Mouse (Mus musculus) CD4-positive helper T cell, adult 2 months (primary cell): ENCODE measurements around the gene Brd3.
"Not testable (repeated sequence)": the region's sequence is repeated elsewhere in the genome, so short reads cannot be mapped to it uniquely, and the experiment has no call there.

Experiments used
- DNase-seq: peaks from one replicate; pipeline ENCODE4 v3.0.0-alpha.2; 2012; ENCODE audit warnings: low read depth, missing footprints, low spot score

The Brd3 gene

GRCm38 (mm10) chr2:27512909-27513308 is 5.4 kb upstream of the Brd3 start:
- DNase-seq = no peak

- no peak for DNase-seq
Measured at GRCm38 (mm10) chr2:27510706-27511105, 3.2 kb upstream of the Brd3 start.

GRCm38 (mm10) chr2:27506658-27507057 is 804 bp downstream of the Brd3 start:
- DNase-seq = not testable (repeated sequence)

GRCm38 (mm10) chr2:27505539-27505938 is 1.9 kb downstream of the Brd3 start:
- no peak for DNase-seq

GRCm38 (mm10) chr2:27504113-27504885 is 3.2 kb downstream of the Brd3 start:
- no peak for DNase-seq

GRCm38 (mm10) chr2:27496391-27497028 is 11.0 kb downstream of the Brd3 start:
- no peak for DNase-seq

GRCm38 (mm10) chr2:27493971-27494370 is 13.5 kb downstream of the Brd3 start:
- peak; percentile 25 for DNase-seq

- no peak for DNase-seq
Measured at GRCm38 (mm10) chr2:27490939-27491338, 16.5 kb downstream of the Brd3 start.

GRCm38 (mm10) chr2:27488362-27488761 is 19.1 kb downstream of the Brd3 start:
- DNase-seq = no peak

- DNase-seq = no peak
Measured at GRCm38 (mm10) chr2:27487336-27488049, 20.0 kb downstream of the Brd3 start.

GRCm38 (mm10) chr2:27486725-27487124 is 20.7 kb downstream of the Brd3 start:
- DNase-seq = no peak

- DNase-seq = no peak
Measured at GRCm38 (mm10) chr2:27482265-27482861, 25.1 kb downstream of the Brd3 start.

- no peak for DNase-seq
Measured at GRCm38 (mm10) chr2:27480367-27480766, 27.1 kb downstream of the Brd3 start.

GRCm38 (mm10) chr2:27479821-27480220 is 27.6 kb downstream of the Brd3 start:
- DNase-seq = no peak

- DNase-seq = peak; percentile 10
Measured at GRCm38 (mm10) chr2:27476303-27477192, 30.9 kb downstream of the Brd3 start.

GRCm38 (mm10) chr2:27475495-27476302 is 31.8 kb downstream of the Brd3 start:
- peak; percentile 92 for DNase-seq

GRCm38 (mm10) chr2:27474621-27475484 is 32.6 kb downstream of the Brd3 start:
- DNase-seq = peak; percentile 48

- DNase-seq = no peak
Measured at GRCm38 (mm10) chr2:27473911-27474310, 33.6 kb downstream of the Brd3 start.

- no peak for DNase-seq
Measured at GRCm38 (mm10) chr2:27473061-27473765, 34.2 kb downstream of the Brd3 start.
